Mouse (Mus musculus) NIH3T3 (cell line): ENCODE results near the gene Ssh1.

Source experiments
- DNase-seq: peaks from one replicate; pipeline ENCODE4 v3.0.0-alpha.2; 2012; ENCODE audit warnings: low read depth

Ssh1 gene

GRCm38 (mm10) chr5:113992339-113992831 lies 1.3 kb downstream of the Ssh1 start:
- DNase-seq, result peak; percentile 69

DNA sequence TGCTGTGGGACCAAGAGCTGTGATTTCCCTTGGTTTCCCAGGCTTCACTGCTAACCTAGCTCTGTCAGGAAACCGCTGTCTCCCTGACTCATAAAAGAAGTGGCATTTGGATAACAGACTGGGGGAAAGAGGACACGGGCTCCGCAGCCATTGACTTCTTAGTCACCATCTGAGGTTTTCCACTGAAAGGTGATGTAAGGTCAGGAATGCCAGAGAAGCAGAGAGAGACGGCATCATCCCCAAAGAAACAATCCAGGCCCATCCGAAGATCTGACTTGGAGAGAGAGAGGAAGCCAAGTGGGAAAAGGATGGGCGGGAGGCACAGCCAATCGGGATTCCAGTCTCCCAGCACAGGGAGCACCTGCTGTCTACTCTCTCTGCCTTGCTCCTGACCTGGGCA lies 2.6 kb downstream of the Ssh1 start:
- peak; percentile 17 for DNase-seq

- DNase-seq, result peak; percentile 10
Observed at GRCm38 (mm10) chr5:113990593-113990992, 3.1 kb downstream of the Ssh1 start.

GRCm38 (mm10) chr5:113989437-113990024 lies 4.2 kb downstream of the Ssh1 start:
- DNase-seq, result peak; percentile 75

DNA sequence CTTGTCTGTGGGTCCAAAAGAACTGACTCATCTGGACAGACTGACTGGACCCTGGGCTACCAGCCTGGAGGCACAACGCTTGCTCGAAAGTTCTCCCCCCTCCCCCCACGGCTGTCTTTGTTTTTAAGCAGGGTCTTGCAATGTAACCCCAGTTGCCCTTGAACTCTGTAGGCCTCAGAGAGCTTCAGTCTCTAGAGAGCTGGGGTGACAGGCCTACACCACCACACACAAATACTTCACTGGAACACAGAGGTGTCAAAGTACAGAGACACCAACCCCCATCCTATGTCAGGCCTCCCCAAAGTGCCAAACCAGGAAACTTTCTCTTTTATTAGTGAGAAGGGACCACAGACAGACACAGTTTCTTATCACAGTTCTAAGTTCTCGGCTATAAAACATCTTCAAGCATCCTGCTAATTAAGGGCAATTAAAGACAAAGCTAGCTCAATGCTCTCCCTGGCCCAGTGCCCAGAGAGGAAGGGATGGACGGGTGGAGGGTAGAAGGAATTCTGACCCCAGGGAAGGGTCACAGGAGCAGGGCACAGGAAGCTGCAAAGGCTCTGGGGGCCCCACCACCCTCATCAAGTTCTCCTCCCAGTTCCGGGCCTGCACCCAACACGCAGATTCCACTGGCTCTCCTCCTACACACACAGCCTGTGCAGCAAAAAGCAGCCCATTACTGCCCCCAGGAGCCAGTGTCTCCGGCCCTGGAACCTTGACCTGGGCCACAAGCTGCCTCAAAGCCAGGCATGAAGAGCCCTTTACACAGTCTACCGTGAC lies 7.3 kb downstream of the Ssh1 start:
- DNase-seq, result peak; percentile 21

- no peak for DNase-seq
Observed at GRCm38 (mm10) chr5:113985737-113986136, 8.0 kb downstream of the Ssh1 start.

GRCm38 (mm10) chr5:113984025-113984740 lies 9.5 kb downstream of the Ssh1 start:
- DNase-seq, result no peak

- no peak for DNase-seq
Observed at GRCm38 (mm10) chr5:113983541-113983940, 10.2 kb downstream of the Ssh1 start.

- no peak for DNase-seq
Observed at GRCm38 (mm10) chr5:113981843-113982242, 11.9 kb downstream of the Ssh1 start.

- no peak for DNase-seq
Observed at GRCm38 (mm10) chr5:113981171-113981570, 12.5 kb downstream of the Ssh1 start.

DNA sequence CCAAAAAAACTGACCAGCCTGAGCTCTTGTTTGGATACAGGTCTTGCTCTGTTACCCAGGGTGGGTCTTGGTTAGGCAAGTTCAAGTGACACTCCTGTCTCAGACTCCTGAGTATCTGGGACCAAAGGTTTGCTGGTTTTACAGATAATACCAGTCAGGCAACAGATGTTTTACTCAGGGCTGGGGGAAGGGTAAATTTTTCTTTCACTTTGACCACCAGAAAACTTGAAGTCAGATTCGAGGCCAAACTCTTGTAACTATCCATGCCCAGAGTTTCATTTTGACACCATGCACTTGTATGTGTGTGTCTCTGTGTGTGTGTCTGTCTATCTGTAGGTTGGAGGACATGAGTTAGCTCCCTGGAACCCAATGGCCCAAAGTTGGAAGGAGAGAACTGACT lies 13.2 kb downstream of the Ssh1 start:
- no peak for DNase-seq

DNA sequence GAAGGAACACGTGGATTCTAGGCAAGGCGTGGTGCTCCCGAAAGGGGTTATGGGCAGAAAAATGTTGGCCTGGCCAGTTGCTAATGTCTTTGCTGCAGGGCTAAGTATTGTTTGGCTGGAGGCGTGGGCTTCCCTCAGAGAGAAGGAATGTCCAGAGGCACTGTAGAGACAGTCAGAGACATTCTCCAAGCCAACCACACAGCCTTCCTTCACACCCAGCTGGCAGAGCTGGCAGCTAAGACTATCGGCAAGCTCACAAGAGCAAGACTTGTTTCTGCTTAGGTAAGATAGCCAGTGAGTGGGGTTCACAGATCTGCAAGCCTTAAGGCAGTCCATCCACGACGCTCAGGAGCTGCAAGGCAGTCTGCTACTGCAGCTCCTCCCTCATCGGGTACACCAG lies 16.4 kb downstream of the Ssh1 start:
- DNase-seq, result peak; percentile 36

GRCm38 (mm10) chr5:113976597-113976996 lies 17.1 kb downstream of the Ssh1 start:
- DNase-seq, result no peak

GRCm38 (mm10) chr5:113975538-113976215 lies 18.0 kb downstream of the Ssh1 start:
- peak; percentile 77 for DNase-seq

- no peak for DNase-seq
Observed at GRCm38 (mm10) chr5:113974576-113974975, 19.1 kb downstream of the Ssh1 start.

GRCm38 (mm10) chr5:113973790-113974189 lies 19.9 kb downstream of the Ssh1 start:
- no peak for DNase-seq

- DNase-seq, result no peak
Observed at GRCm38 (mm10) chr5:113972589-113973515, 20.8 kb downstream of the Ssh1 start.

DNA sequence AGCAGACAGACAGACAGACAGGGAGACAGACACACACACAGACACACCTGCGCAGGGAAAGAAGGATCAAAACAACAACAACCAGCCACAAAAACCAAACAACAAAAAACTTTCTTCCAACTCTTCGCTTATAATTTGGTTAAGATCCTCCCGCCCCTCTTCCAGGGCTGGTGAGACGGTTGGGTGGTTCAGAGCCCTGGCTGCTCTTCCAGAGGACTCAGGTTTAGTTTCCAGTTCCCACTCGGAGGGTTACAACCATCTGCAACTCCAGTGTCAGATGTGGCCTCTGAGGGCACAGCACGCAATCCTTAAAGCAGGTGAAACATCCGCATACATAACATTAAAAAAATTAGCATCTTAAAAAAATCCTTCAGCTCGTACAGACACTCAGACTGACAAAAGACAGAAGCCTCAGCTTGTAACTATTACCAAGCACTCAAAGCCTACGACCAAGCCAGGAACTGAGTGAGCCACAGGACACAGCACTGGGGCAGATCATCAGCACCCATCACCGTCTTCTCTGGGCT lies 22.2 kb downstream of the Ssh1 start:
- no peak for DNase-seq

GRCm38 (mm10) chr5:113968371-113968770 lies 25.3 kb downstream of the Ssh1 start:
- DNase-seq, result no peak

DNA sequence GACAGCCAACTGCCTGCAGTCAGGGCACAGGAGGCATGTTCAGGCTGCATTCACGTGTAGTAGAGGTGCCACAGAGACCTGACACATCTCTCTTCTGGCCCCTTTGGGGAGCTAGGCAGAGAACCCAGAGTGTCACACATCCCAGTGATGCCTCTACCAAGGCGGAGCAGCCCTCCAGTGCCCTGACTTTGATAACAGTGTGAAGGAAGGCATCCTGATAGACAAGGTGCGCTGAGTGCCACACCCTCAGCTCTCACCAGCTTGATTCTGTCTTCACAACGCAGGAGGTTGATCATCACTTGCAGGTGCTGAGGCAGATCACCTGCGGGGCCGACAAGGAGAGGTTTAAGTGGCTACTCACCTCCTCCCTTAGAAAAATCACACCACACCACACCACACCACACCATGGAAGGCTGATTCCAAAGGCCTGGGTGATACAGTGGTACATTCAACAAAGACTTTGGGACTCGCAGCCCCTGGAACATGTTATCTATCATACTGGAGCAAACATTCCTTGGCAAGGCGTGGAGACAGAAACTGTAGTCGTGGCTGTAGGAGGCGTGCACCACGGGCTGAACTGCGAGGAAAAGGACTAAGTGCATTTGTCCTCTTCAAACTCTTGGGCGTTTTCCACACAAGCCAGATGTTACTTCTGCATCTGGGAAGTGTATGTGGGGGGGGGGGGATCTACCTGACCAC lies 27.1 kb downstream of the Ssh1 start:
- DNase-seq, result no peak
